Mouse (Mus musculus) stomach, embryonic 14.5 days (tissue): Measurements from ENCODE around the gene Arhgef28. TPM values are rescaled to one million over a fixed set of nuclear protein-coding genes. Genes with fewer than 3 reads are reported as not detected.
A peak's percentile ranks its signal among the peaks of the same experiment; 100 is the strongest.

ENCODE experiments used
- ATAC-seq: fragments of 200-750 bp; cut with Nextera tagmentation; 2 replicates; pipeline ENCODE4 v1.8.0; 2017; ENCODE audit warnings: low read depth, moderate TSS enrichment; ENCODE audit not compliant: insufficient number of reproducible peaks, insufficient read depth, low FRiP score
- H3K27ac ChIP-seq: fragments of 300-500 bp; sonication (generic); 2 replicates; pipeline ENCODE4 v1.5.1; 2014; ENCODE audit warnings: mild to moderate bottlenecking, low read length, moderate library complexity, mixed read lengths
- H3K27me3 ChIP-seq: fragments of 300-500 bp; sonication (generic); 2 replicates; pipeline ENCODE4 v1.6.1; 2014; ENCODE audit warnings: low read length, control low read depth, mixed read lengths; ENCODE audit not compliant: control insufficient read depth, insufficient read depth
- H3K36me3 ChIP-seq: fragments of 300-500 bp; sonication (generic); 2 replicates; pipeline ENCODE4 v1.6.1; 2014; ENCODE audit warnings: mild to moderate bottlenecking, control low read depth, low read length, moderate library complexity, mixed read lengths; ENCODE audit not compliant: control insufficient read depth, insufficient read depth
- H3K4me1 ChIP-seq: fragments of 300-500 bp; sonication (generic); 2 replicates; pipeline ENCODE4 v1.6.1; 2014; ENCODE audit warnings: low read length, control low read depth, mixed read lengths; ENCODE audit not compliant: control insufficient read depth, insufficient read depth
- H3K4me2 ChIP-seq: fragments of 300-500 bp; sonication (generic); replicated peaks from 2 replicates; pipeline ENCODE4 v1.6.1; 2014; ENCODE audit warnings: low read depth, low read length, control low read depth
- H3K4me3 ChIP-seq: fragments of 300-500 bp; sonication (generic); 2 replicates; pipeline ENCODE4 v1.5.1; 2014; ENCODE audit warnings: low read depth, low read length, control low read depth
- H3K9ac ChIP-seq: fragments of 300-500 bp; sonication (generic); replicated peaks from 2 replicates; pipeline ENCODE4 v1.6.1; 2014; ENCODE audit warnings: low read depth, mild to moderate bottlenecking, control low read depth, low read length, moderate library complexity, mixed read lengths
- H3K9me3 ChIP-seq: fragments of 300-500 bp; sonication (generic); 2 replicates; pipeline ENCODE4 v1.6.1; 2016; ENCODE audit warnings: low read depth, low read length, control low read depth; ENCODE audit not compliant: control insufficient read depth
- WGBS: fragments of 180-500 bp; shearing (Covaris S2); extraction: QIAGEN DNeasy Blood & Tissue Kit; methylation state at CpG from one replicate; pipeline ENCODE4 v1.1.7; 2014; 5-methylcytosine and 5-hydroxymethylcytosine counted together
- polyA plus RNA-seq: library from polyadenylated mRNA; unstranded; fragments of >200 nt; fragmentation: Nextera tagmentation; extraction: Ambion mirVana; gene quantifications from 2 replicates; pipeline ENCODE4 v1.2.1, GENCODE M21; 2014

Gene Arhgef28
- polyA plus RNA-seq, 1 experiment from 2014 or later: 28.4 TPM

DNA sequence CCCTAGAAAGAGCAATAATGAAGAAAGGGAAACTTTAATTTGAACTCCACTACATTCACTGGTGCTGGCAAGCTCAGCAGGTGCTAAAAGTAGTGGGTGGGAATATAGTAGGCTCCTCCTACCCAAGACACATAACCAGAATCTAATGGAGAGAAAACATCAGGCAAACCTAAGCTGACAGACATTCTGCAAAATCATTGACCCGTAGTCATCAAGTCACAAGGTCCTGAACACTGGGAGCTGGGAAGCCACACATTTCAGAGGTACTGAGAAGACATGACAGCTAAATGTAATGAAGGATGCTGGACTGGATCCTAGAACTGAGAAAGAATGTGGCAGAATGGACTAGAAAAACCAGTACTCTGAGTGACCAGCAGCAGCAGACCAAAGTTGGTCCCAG is 24.3 kb upstream of the Arhgef28 start:
- no peaks in the 10 kb centered on the region for H3K9me3 ChIP-seq
- no peak overlapping the region for H3K4me3 ChIP-seq
- H3K27ac ChIP-seq: no peak overlapping the region
- no peaks in the 10 kb centered on the region for H3K27me3 ChIP-seq
- 78% methylated on average over 1 of the region's 1 CpGs for WGBS
- no peaks in the 10 kb centered on the region for H3K36me3 ChIP-seq
- H3K4me2 ChIP-seq: no peak overlapping the region
- H3K9ac ChIP-seq: no peak overlapping the region
- no peak for ATAC-seq
- H3K4me1 ChIP-seq: no peaks in the 10 kb centered on the region

- Histone ChIP-seq H3K4me2 (no peak overlapping the region), H3K27me3 (no peaks in the 10 kb centered on the region), H3K27ac (no peak overlapping the region), H3K4me1 (no peaks in the 10 kb centered on the region), H3K36me3 (no peaks in the 10 kb centered on the region), H3K4me3 (no peak overlapping the region), H3K9me3 (no peaks in the 10 kb centered on the region), H3K9ac (no peak overlapping the region)
- ATAC-seq: no peak
- WGBS: 37% methylated on average over 2 of the region's 2 CpGs
Measured at GRCm38 (mm10) chr13:98226225-98226624, 20.0 kb upstream of the Arhgef28 start.

DNA sequence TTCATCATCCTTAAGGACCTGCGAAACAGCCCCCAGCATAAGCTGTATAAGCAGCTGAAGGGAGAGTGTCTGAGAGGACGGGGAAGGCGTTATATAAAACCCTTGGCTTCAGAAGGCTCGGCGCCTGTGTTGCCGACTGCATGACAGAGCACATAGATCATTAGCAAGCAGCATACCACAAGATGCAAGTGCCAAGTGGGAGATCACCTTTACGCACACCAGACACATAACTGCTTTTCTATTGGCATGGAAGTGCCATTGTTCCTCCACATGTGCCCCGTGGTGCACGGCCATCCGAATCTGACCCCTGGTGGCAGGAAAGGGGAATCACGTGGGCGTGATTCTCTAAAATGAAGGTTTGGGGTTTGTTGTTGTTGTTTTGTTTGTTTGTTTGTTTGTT is 16.6 kb upstream of the Arhgef28 start:
- no peak for ATAC-seq
- H3K4me1 ChIP-seq: no peaks in the 10 kb centered on the region
- H3K4me3 ChIP-seq: no peak overlapping the region
- no peak overlapping the region for H3K9ac ChIP-seq
- H3K4me2 ChIP-seq: no peak overlapping the region
- no peaks in the 10 kb centered on the region for H3K36me3 ChIP-seq
- 31% methylated on average over 12 of the region's 12 CpGs for WGBS
- H3K27me3 ChIP-seq: no peaks in the 10 kb centered on the region
- H3K9me3 ChIP-seq: no peaks in the 10 kb centered on the region
- no peak overlapping the region for H3K27ac ChIP-seq

- Histone ChIP-seq H3K27ac (no peak overlapping the region), H3K27me3 (no peaks in the 10 kb centered on the region), H3K9me3 (no peaks in the 10 kb centered on the region), H3K4me2 (no peak overlapping the region), H3K4me3 (no peak overlapping the region), H3K4me1 (peaks cover 3% of the 10 kb centered on the region; the same call in 1 of the 2 replicates), H3K36me3 (no peaks in the 10 kb centered on the region), H3K9ac (no peak overlapping the region)
- no peak for ATAC-seq
- WGBS: 79% methylated on average over 7 of the region's 7 CpGs
Measured at GRCm38 (mm10) chr13:98210137-98210536, 3.9 kb upstream of the Arhgef28 start.

- Histone ChIP-seq H3K36me3 (no peaks in the 10 kb centered on the region), H3K27me3 (no peaks in the 10 kb centered on the region), H3K4me1 (peaks cover 5% of the 10 kb centered on the region; the same call in 1 of the 2 replicates), H3K27ac (no peak overlapping the region), H3K4me2 (no peak overlapping the region), H3K9me3 (no peaks in the 10 kb centered on the region), H3K4me3 (no peak overlapping the region), H3K9ac (no peak overlapping the region)
- ATAC-seq: no peak
- 30% methylated on average over 9 of the region's 9 CpGs for WGBS
Measured at GRCm38 (mm10) chr13:98208842-98209241, 2.6 kb upstream of the Arhgef28 start.

DNA sequence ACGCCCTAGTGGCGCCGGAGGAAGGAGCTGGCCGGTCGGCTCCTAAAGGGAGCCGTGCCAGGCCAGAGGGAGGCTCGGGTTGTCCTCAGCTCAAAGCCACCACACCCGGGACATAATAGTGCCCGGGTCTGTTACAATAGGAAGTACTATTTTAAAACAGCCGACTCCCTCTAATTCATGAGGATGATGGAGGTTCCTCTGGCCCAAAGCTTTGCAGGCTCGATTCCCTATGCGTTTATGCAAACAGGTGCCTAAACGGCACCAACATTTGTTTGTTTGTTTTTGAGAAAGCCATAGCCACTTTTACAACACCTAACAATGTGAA is 269 bp upstream of the Arhgef28 start:
- no peaks in the 10 kb centered on the region for H3K9me3 ChIP-seq
- ATAC-seq: no peak
- peaks cover 8% of the 10 kb centered on the region; the same call in 1 of the 2 replicates for H3K4me1 ChIP-seq
- H3K27me3 ChIP-seq: no peaks in the 10 kb centered on the region
- no peaks in the 10 kb centered on the region for H3K36me3 ChIP-seq
- H3K9ac ChIP-seq: peak overlapping the region; percentile 38; the same call in 1 of the 2 replicates
- H3K4me2 ChIP-seq: peak overlapping the region; percentile 91
- peak overlapping the region; percentile 75 for H3K27ac ChIP-seq
- peak overlapping the region; percentile 59 for H3K4me3 ChIP-seq
- 2% methylated on average over 13 of the region's 13 CpGs for WGBS

- Histone ChIP-seq H3K27me3 (no peaks in the 10 kb centered on the region), H3K4me3 (peak overlapping the region; percentile 59), H3K4me1 (peaks cover 13% of the 10 kb centered on the region; the same call in 1 of the 2 replicates), H3K4me2 (peak overlapping the region; percentile 91), H3K27ac (peak overlapping the region; percentile 75; the same call in 1 of the 2 replicates), H3K9me3 (no peaks in the 10 kb centered on the region), H3K9ac (no peak overlapping the region), H3K36me3 (no peaks in the 10 kb centered on the region)
- ATAC-seq: peak; percentile 16; the same call in 1 of the 2 replicates
- 21% methylated on average over 8 of the region's 8 CpGs for whole genome bisulfite sequencing
Measured at GRCm38 (mm10) chr13:98205111-98205510, 1.1 kb downstream of the Arhgef28 start.

- peak overlapping the region; percentile 91 for H3K4me2 ChIP-seq
- H3K27ac ChIP-seq: no peak overlapping the region
- no peaks in the 10 kb centered on the region for H3K9me3 ChIP-seq
- H3K27me3 ChIP-seq: no peaks in the 10 kb centered on the region
- H3K4me1 ChIP-seq: peaks cover 13% of the 10 kb centered on the region; the same call in 1 of the 2 replicates
- no peak overlapping the region for H3K9ac ChIP-seq
- H3K4me3 ChIP-seq: no peak overlapping the region
- 64% methylated on average over 8 of the region's 8 CpGs for WGBS
- no peaks in the 10 kb centered on the region for H3K36me3 ChIP-seq
- no peak for ATAC-seq
Measured at GRCm38 (mm10) chr13:98204371-98204770, 1.9 kb downstream of the Arhgef28 start.

DNA sequence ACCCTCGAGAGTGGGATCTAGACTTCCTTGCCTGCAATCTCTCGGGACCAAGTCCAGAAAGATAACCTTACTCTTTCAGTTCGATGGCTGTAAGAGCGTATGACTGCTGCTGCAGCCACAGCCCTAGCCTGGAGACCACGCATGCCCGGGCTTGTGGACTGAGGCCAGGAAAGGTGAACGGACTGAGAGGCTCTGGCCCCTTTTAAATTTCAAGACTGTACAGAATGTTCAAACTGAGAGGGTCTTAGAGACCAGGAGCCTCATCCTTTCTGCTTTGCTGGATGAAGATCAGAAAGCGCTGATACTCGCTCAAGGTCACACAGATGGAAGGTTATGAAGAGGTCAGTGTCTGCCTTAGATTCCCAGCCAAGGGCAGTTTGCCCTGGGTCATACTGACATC is 4.8 kb downstream of the Arhgef28 start:
- Histone ChIP-seq H3K4me1 (peaks cover 13% of the 10 kb centered on the region; the same call in 1 of the 2 replicates), H3K27ac (no peak overlapping the region), H3K36me3 (no peaks in the 10 kb centered on the region), H3K9me3 (no peaks in the 10 kb centered on the region), H3K4me3 (no peak overlapping the region), H3K9ac (no peak overlapping the region), H3K27me3 (no peaks in the 10 kb centered on the region), H3K4me2 (no peak overlapping the region)
- ATAC-seq: no peak
- WGBS: 57% methylated on average over 9 of the region's 9 CpGs
